Mouse (Mus musculus): Measurements from ENCODE around the gene Topbp1.

Gene Topbp1

DNA sequence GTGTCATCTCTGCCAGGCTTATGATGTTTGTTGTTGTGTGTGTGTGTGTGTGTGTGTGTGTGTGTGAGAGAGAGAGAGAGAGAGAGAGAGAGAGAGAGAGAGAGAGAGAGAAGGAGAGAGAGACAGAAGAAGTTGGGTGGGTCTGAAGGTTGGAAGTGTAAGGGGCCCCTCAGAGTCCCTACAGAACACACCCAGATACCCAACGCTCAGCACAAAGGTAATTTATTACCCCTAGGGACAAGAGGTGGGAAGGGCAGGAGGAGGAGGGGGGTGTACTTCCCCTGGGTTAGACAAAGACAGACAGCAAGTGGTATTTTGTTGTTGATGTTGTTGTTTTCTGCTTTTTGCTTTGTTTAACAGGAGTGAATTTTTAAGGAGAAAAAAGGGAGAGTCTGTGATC is 80.6 kb downstream of the Topbp1 start:
- in situ Hi-C loops (cut with MboI, MseI): no loop called here

DNA sequence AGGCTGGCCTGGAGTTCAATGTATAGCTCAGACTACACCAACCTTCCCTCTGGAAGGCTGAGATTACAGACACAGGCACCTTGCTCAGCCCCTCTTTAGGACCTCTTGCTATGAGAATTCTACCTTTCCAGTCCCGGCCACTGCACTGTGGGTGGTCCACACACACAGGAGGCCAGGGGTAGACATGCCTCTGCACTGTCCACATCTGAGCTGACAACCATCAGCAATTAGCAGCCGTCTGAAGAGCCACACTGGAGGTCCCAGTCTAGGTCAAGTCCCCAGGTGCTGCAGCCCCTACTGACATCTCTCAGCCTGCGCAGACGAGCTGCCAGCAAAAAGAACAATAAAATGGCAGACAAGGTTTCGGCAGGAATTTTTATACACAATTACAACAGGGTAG is 81.6 kb downstream of the Topbp1 start:
- in situ Hi-C loops (cut with MboI, MseI): no loop called here

DNA sequence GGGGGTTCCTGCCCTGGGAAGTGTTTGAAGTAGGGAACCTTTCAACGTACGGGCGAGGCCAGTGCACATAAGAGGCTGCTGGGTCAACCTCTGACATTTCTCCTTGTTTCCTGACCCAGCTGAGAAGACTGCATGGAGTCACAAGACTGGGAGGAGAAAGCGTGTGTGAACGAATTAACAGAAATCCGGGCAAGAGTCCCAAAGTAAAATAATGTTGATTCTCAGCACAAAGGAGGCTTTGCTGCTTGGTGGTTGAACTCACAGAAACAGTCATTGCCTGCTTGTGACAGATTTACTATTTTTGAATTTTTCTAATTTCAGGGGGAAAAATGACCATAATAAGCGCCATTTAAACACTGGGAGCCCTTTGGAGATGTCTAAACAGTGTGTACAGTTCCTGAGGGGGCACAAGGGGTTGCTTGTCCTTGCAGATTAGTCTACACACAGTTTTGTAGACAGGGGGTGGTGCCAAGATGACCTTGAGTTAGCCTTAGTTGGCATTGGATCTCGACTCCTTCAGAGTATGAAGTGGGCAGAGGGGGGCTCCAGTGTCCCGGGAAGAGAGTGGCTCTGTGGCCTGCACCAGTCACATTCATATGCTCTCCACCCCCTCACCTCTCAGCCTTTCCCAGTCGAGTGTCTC is 82.1 kb downstream of the Topbp1 start:
- in situ Hi-C loops (cut with MboI, MseI): no loop called here

GRCm38 (mm10) chr9:103389261-103389660 is 84.2 kb downstream of the Topbp1 start:
- in situ Hi-C loops (cut with MboI, MseI): no loop called here

DNA sequence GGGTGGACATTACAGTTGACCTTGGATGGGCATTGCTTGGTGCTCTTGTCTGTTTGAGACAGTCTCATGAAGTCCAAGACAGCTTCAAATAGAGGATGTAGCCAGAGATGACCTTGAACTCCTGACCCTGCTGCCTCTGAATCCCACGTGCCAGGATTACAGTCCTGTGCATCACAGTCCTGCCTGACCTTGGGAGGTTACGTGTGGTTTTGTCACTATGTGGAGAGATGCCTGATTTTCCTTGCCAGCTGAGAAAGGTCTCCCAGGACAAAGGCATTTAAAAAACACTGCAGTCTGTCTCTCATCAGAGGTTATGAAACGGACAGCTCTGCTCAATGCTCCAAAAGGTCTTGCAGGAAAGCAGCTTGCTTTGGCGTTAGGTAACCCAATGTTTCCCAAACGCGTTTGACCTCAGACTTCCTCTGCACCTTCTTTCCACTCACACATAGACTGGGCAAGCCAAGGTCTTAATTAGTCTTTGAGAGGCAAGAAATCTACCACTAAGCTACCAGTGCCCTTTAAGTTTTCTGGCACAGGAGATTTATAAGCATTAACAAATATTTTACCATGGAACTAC is 86.9 kb downstream of the Topbp1 start:
- in situ Hi-C loops (cut with MboI, MseI): no loop called here

GRCm38 (mm10) chr9:103393256-103393655 is 88.2 kb downstream of the Topbp1 start:
- in situ Hi-C loops (cut with MboI, MseI): no loop called here

DNA sequence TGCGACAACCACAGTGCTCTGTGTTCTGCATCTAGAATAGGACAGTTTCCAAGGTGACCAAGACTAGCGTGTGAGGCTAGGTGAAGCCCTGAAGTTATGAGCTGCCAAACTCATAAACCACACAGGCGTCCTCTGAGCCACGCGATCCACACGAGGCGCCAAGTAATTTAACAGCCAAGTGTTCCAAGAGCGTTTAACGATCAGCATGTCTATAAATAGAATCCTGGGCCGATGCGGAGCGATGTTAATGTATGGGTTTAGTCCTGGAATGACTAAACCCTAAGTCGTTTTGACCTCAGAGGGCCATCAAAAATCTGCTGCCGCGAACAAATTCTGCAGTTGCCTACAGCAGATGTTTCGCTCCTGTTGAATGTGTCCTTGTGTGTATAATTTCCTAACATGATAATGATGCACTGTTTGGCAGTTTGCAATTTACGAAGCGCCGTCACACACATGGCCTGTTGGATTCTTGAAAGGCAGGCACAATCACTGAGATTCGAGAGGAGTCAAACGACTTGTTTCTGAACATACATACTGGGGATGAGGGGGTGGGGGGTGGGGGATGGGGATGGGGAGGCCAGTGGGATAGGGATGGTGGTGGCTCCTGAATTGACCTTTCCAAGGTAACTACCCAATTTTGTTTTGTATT is 93.6 kb downstream of the Topbp1 start:
- in situ Hi-C loops (cut with MboI, MseI): no loop called here

Measured in T-helper 1 cell (primary cell).